Mouse (Mus musculus) liver, embryonic 14.5 days (tissue): ENCODE results near the gene Erlin1. TPM values are rescaled to one million over a fixed set of nuclear protein-coding genes. Genes with fewer than 3 reads are reported as not detected.

Experiments
- ATAC-seq: fragments of 200-750 bp; cut with Nextera tagmentation; 2 replicates; pipeline ENCODE4 v1.8.0; 2017; ENCODE audit warnings: moderate number of reproducible peaks, mild to moderate bottlenecking, moderate library complexity; ENCODE audit not compliant: insufficient read depth
- DNase-seq, 3 experiments: peaks; one replicate each; pipeline ENCODE4 v3.0.0-alpha.2; 2012 to 2013; ENCODE audit warnings: low read depth in 3 of 3, low spot score in 3 of 3
- H3K27ac ChIP-seq: fragments of 300-500 bp; sonication (generic); 2 replicates; pipeline ENCODE4 v1.5.1; 2014; ENCODE audit warnings: moderate library complexity, mild to moderate bottlenecking, control low read depth, inconsistent platforms
- H3K27me3 ChIP-seq: fragments of 300-500 bp; sonication (generic); 2 replicates; pipeline ENCODE4 v1.6.1; 2014; ENCODE audit warnings: mild to moderate bottlenecking, low read length, moderate library complexity; ENCODE audit not compliant: control insufficient read depth, insufficient read depth
- H3K36me3 ChIP-seq: fragments of 300-500 bp; sonication (generic); replicated peaks from 2 replicates; pipeline ENCODE4 v1.6.1; 2014; ENCODE audit warnings: low read depth; ENCODE audit not compliant: control insufficient read depth, insufficient read depth
- H3K4me1 ChIP-seq, 2 experiments: fragments of 200-500 bp in 1 of 2; fragments of 300-500 bp in 1 of 2; sonication (generic) in 1 of 2; replicated peaks; 2 replicates each; pipeline ENCODE4 v1.6.1; 2012 to 2014; ENCODE audit warnings: antibody characterized with exemption in 1 of 2, inconsistent platforms in 1 of 2, low read length in 1 of 2; ENCODE audit not compliant: control insufficient read depth in 2 of 2, insufficient read depth in 2 of 2
- H3K4me2 ChIP-seq: fragments of 300-500 bp; sonication (generic); 2 replicates; pipeline ENCODE4 v1.6.1; 2014; ENCODE audit warnings: low read depth, mild to moderate bottlenecking, control low read depth, moderate library complexity
- H3K4me3 ChIP-seq, 2 experiments: fragments of 200-500 bp in 1 of 2; fragments of 300-500 bp in 1 of 2; sonication (generic) in 1 of 2; 2 replicates each; pipeline ENCODE4 v1.5.1; 2012 to 2014; ENCODE audit warnings: low read depth in 2 of 2, low read length in 2 of 2, mild to moderate bottlenecking in 2 of 2, control low read depth in 1 of 2, inconsistent platforms in 1 of 2, moderate library complexity in 1 of 2; ENCODE audit not compliant: insufficient read depth in 1 of 2
- H3K9ac ChIP-seq: fragments of 300-500 bp; sonication (generic); replicated peaks from 2 replicates; pipeline ENCODE4 v1.6.1; 2014; ENCODE audit warnings: mild to moderate bottlenecking, control low read depth, moderate library complexity
- H3K9me3 ChIP-seq: fragments of 300-500 bp; sonication (generic); 2 replicates; pipeline ENCODE4 v1.6.1; 2016; ENCODE audit warnings: low read length, mixed read lengths; ENCODE audit not compliant: control insufficient read depth
- CTCF ChIP-seq: IDR thresholded peaks from 2 replicates; pipeline ENCODE4 v1.5.1; 2016; ENCODE audit warnings: antibody characterized with exemption, low read depth, control low read depth
- EP300 ChIP-seq: IDR thresholded peaks from 2 replicates; pipeline ENCODE4 v1.6.1; 2016; ENCODE audit warnings: antibody characterized with exemption, low read depth
- WGBS: fragments of 180-500 bp; shearing (Covaris S2); extraction: QIAGEN DNeasy Blood & Tissue Kit; methylation state at CpG from one replicate; pipeline ENCODE4 v1.1.7; 2014; ENCODE audit not compliant: insufficient replicate concordance; 5-methylcytosine and 5-hydroxymethylcytosine counted together
- polyA plus RNA-seq, 2 experiments: library from polyadenylated mRNA; depleted of rRNA in 1 of 2; stranded (reverse) in 1 of 2; unstranded in 1 of 2; fragments of >200 nt; fragmentation: Nextera tagmentation in 1 of 2; extraction: Ambion mirVana in 1 of 2; gene quantifications; 2 replicates each; pipeline versions ENCODE4 v1.2.1 to v1.2.3; 2012 to 2014

The Erlin1 gene
- polyA plus RNA-seq, 2 experiments, result 11.4 to 13.0 TPM

- TF ChIP-seq CTCF, result no peak
- no peak for TF ChIP-seq EP300
- peaks cover 0 to 14% of the 10 kb centered on the region in 2 experiments; a peak in 3 of 4 replicates for H3K4me1 ChIP-seq
- no peak overlapping the region for H3K9ac ChIP-seq
- H3K27me3 ChIP-seq, result no peaks in the 10 kb centered on the region
- no peaks in the 10 kb centered on the region for H3K9me3 ChIP-seq
- WGBS, result 64% methylated on average over 9 of the region's 9 CpGs
- H3K27ac ChIP-seq, result no peak overlapping the region
- H3K4me2 ChIP-seq, result peak overlapping the region; percentile 78
- ATAC-seq, result no peak
- no peaks in the 10 kb centered on the region; the same call in 1 of the 2 replicates for H3K36me3 ChIP-seq
- H3K4me3 ChIP-seq, result peak overlapping the region in 1 of 2 experiments; percentile 3; a peak in 1 of 4 replicates
- DNase-seq, result no peak
These were observed 2.1 kb downstream of the Erlin1 start for GRCm38 (mm10) chr19:44067323-44068049.

GRCm38 (mm10) chr19:44064734-44065133 lies 4.9 kb downstream of the Erlin1 start:
- 73% methylated on average over 2 of the region's 2 CpGs for WGBS
- DNase-seq (no peak), ATAC-seq (no peak)
- Histone ChIP-seq H3K9me3 (no peaks in the 10 kb centered on the region), H3K9ac (no peak overlapping the region), H3K27ac (no peak overlapping the region), H3K4me3 (no peak overlapping the region), H3K36me3 (peaks cover 3% of the 10 kb centered on the region), H3K4me2 (no peak overlapping the region), H3K4me1 (peaks cover 0 to 10% of the 10 kb centered on the region in 2 experiments; a peak in 3 of 4 replicates), H3K27me3 (no peaks in the 10 kb centered on the region)
- no peak for TF ChIP-seq CTCF
- no peak for TF ChIP-seq EP300

- peaks cover 3% of the 10 kb centered on the region for H3K36me3 ChIP-seq
- ATAC-seq (no peak), DNase-seq (no peak)
- H3K4me2 ChIP-seq, result no peak overlapping the region
- no peak overlapping the region for H3K9ac ChIP-seq
- H3K9me3 ChIP-seq, result no peaks in the 10 kb centered on the region
- H3K27me3 ChIP-seq, result no peaks in the 10 kb centered on the region
- H3K4me3 ChIP-seq, result no peak overlapping the region
- H3K4me1 ChIP-seq, result peaks cover 0 to 10% of the 10 kb centered on the region in 2 experiments; a peak in 3 of 4 replicates
- TF ChIP-seq CTCF (no peak), EP300 (no peak)
- WGBS, result 72% methylated on average over 7 of the region's 7 CpGs
- no peak overlapping the region for H3K27ac ChIP-seq
These were observed 5.8 kb downstream of the Erlin1 start for GRCm38 (mm10) chr19:44063773-44064172.

- Histone ChIP-seq H3K4me2 (no peak overlapping the region), H3K9me3 (no peaks in the 10 kb centered on the region), H3K9ac (no peak overlapping the region), H3K36me3 (peaks cover 6% of the 10 kb centered on the region), H3K4me1 (no peaks in the 10 kb centered on the region; a peak in 1 of 4 replicates), H3K27ac (no peak overlapping the region), H3K27me3 (no peaks in the 10 kb centered on the region), H3K4me3 (no peak overlapping the region)
- 61% methylated on average over 3 of the region's 3 CpGs for WGBS
- TF ChIP-seq EP300 (no peak), CTCF (no peak)
- no peak for DNase-seq
- ATAC-seq, result no peak
These were observed 9.4 kb downstream of the Erlin1 start for GRCm38 (mm10) chr19:44060226-44060625.

- H3K4me1 ChIP-seq, result no peaks in the 10 kb centered on the region; a peak in 1 of 4 replicates
- H3K9me3 ChIP-seq, result no peaks in the 10 kb centered on the region
- no peak overlapping the region for H3K27ac ChIP-seq
- no peaks in the 10 kb centered on the region for H3K27me3 ChIP-seq
- ATAC-seq, result no peak
- H3K36me3 ChIP-seq, result peaks cover 3% of the 10 kb centered on the region; the same call in 1 of the 2 replicates
- H3K4me3 ChIP-seq, result no peak overlapping the region
- 53% methylated on average over 4 of the region's 4 CpGs for WGBS
- H3K9ac ChIP-seq, result no peak overlapping the region
- TF ChIP-seq CTCF, result no peak
- TF ChIP-seq EP300, result no peak
- H3K4me2 ChIP-seq, result no peak overlapping the region
- DNase-seq, result no peak
These were observed 14.3 kb downstream of the Erlin1 start for GRCm38 (mm10) chr19:44055173-44055826.
